Mouse (Mus musculus) hindlimb bud, embryonic 11.5 days (tissue): ENCODE measurements around the gene Rad51b.

Experiments
- DNase-seq: peaks from one replicate; pipeline ENCODE4 v3.0.0-alpha.2; 2012; ENCODE audit warnings: low read depth, low spot score; ENCODE audit errors: extremely low spot score

The Rad51b gene

DNA sequence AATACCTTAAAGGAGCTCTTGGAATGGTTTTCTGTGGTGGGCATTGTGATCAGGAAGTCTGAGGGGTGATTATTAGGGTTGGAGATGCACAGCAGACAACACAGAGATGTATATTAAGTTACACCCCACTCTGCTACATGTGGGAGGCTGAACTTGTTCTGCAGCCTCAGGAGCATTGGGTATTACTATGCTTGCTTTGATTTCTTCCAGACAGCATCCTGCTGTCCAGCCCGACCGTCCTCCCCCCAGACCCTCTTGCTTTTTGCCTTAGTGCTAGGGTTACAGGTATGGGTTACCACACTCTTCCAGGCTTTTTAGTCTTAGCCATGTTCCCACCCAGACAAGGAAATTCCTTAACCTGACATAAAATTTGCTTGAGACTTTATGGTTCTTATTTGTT, 30.8 kb downstream of the Rad51b start:
- no peak for DNase-seq

DNA sequence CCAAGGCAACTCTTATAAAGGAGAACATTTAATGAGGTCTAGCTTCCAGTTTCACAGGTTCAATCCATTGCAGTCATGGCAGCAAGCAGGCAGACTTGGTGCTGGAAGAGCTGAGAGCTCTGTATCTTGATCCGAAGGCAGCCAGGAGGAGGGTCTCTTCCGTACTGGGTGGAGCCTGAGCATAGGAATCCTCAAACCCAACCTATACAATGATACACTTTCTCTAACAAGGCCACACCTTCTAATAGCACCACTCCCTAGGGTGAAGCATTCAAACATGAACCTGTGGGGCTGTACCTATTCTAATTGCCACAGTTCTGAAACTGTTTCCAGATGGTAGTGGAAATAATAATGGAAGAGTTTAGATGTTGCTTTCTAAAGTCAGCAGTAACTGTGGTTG, 33.5 kb downstream of the Rad51b start:
- no peak for DNase-seq

DNA sequence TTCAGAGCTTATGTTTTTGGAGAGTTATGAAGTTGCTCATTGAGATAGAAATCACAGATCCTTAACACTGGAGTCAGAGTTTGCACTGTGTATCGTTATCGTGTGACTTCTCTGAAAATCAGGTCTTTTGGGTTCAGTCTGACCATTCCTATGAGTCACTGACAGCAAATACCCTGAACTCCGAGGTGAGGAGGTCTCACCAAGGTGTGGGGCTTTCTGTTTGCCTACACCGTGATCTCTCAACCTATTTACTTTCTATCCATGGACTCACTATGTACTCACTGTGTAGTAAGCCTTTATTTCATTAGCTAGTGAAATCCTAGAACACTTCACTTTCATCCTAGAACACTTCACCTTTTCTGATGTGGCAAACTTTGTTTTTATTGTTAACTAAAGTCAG, 34.6 kb downstream of the Rad51b start:
- DNase-seq = no peak

DNA sequence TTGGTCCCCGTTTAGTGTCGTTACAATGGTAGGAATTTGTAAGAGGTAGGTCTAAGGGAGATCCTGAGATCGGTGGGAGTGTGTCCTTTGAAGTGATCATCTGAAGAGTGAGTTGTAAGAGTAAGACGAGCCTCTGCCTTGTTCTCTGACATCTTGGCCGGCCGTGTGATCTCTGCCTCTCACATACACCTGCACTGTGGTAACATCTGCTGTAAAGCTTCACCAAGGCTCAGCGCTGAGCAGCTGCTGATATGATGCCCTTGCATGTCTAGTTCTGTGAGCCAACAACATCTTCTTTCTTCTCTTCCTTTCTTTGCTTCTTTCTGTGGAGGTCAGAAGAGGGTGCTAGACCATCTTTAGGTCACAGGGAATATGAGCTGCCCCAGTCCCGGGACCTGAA, 41.7 kb downstream of the Rad51b start:
- DNase-seq = no peak

GRCm38 (mm10) chr12:79340513-79340912, 43.4 kb downstream of the Rad51b start:
- DNase-seq = no peak

DNA sequence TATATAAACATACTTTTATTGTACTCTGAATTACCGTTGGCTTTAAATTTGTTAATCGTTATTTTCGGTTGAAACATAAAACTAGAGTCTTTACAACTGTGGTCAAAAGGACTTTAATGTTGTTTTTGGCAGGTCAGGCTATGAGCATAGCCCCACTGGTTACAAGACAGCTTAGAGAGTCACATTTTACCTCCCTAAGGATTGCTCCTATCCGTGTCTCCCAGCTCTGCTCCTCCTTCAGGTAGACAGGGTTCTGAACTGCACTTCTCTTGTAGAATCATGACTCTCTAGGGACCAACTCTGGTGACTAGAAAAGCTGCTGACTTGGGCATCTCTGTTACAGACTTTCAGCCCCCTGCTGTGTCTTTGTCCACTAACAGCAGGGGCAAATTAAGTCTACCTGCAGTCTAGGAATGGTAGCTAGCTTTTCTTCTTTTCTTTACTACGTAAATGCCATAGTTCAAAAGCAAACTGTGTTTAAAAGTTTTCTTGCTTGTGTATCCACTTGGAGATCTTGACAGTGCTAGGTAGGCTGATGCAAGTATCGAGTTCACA, 44.3 kb downstream of the Rad51b start:
- no peak for DNase-seq

DNA sequence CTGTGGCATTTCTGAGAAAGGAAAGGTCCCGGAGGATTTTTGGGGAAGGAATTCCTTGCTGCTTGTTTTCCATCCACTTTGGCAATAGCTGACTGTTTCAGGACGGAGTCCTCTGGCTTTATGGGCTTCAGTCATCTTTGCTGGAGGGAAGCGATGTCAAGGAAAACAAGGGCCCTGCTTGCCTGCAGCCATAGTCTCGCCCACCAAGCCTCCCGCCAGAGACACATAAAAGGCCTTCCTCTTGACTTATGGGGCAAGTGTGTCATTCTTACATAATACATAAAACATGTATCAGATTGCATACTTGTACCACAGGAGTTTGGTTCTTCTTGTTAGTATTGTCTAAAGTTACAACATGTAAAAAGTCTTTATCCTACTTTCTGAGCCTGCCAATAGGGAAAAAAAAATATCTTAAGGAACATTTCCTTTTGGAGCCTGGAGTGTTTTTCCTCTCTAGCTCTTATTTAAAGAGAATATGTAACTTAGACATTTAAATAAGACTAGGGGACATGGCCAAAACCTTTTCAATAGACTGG, 49.2 kb downstream of the Rad51b start:
- DNase-seq = no peak

DNA sequence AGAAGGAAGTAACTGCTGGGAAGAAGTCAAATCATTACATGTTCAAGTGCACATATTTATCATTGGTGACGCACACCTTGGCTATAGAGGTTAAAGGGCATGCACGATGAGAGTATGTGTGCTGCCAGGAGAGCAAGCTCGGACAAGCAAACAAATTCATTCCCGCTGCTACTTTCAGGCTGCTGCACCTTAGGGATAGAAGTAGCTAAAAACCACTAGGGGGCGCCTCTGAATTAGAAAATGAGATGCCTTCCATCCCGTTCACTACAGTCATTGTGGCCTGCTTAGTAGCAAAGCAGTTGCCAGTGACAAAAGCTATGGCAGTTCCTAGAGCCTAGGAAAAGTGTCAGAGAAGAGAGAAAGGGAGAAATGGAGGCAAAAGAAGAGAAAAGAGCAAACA, 50.6 kb downstream of the Rad51b start:
- DNase-seq = peak; percentile 67

DNA sequence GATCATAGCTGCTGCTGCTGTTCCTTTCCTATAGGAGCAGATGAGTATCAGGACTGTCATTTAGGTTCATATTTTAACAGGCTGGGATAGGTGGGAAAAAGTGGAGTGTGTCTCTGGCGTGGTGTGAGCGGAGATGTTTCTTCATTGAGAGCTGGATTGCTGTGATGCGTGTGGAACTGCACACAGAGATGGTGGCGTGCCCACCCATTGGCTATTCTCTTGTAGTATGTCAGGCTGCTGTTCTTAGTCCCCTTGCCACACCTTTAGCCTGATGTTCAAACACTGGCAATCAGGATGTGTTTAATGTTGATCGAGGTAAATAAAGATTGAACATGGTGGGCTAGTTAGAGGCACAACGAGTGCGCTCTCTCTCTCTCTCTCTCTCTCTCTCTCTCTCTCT, 54.4 kb downstream of the Rad51b start:
- DNase-seq = no peak

- DNase-seq = no peak
Observed at GRCm38 (mm10) chr12:79352086-79352741, 55.1 kb downstream of the Rad51b start.

DNA sequence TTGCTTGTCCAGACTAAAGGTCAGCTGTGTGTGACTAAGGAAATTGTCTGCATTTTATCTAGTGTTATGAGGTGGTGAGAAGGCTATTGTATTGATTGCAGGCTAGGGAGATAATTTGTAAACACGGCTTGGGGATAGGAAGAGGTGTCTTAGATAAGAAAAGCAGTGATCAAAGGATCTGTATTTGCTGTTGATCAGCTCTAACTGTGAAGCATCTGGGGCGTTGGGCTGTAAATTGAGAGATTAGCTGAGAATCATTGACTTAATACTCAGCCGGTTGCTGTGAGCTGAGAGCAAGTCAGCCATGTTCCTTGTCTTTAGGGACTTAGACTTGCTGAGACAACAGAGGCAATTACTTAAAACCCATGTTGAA, 55.6 kb downstream of the Rad51b start:
- DNase-seq = no peak

DNA sequence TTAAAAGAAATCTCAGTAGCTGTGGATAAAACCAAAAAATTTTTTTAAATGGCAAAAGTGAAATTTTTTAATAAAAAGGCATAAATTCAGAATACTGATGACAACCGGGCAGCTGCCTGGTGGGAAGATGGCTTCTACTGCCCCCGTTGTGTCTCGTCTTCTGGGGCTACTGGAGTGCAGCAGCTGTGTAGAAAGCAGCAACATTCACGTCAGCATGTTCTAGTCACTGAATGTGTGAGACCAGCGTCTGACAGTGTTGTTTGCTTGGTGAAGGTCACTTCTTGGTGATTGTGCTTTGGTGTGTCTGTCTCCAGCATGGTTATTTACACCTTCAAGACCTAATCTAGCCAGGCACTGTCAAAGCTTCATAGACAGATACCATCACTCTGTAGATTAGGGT, 56.3 kb downstream of the Rad51b start:
- DNase-seq = no peak

DNA sequence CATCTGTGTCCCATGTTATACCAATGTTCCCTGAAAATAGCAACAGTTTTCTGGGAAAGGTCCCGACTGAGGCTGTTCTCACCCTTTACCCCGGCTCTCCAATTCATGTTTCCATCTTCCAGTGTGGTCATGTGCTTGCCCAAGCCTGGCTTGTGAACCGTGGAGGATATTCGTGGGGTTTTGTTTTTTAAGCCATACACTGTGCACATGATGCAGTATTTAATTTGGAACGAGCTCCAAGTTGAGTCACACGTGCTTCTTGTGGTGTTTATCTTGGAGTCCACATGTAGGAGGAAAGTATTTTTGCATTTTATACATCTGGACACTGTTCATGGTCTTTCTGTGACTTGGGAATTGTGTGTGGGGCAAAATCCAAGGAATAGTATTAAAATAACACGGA, 57.5 kb downstream of the Rad51b start:
- DNase-seq = no peak

GRCm38 (mm10) chr12:79356138-79356537, 59.1 kb downstream of the Rad51b start:
- no peak for DNase-seq

DNA sequence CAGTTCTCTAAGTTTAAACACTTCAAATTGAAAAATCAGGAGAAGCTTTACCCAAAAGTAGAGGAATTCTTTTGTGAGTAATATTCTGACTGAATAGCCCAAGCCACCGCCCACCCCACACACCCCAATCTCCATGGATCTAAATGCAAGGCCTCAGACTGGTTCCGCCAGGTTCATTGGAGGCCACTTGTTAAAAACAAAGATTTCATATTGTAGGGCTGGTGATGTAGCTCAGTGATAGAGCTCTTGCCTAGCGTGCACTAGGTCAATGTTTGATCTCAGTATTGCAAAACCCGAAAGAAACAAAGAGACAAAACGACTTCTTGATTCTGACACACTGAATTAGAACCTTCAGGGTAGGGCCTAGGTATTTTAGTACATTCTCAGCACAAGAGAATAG, 60.5 kb downstream of the Rad51b start:
- DNase-seq = no peak

DNA sequence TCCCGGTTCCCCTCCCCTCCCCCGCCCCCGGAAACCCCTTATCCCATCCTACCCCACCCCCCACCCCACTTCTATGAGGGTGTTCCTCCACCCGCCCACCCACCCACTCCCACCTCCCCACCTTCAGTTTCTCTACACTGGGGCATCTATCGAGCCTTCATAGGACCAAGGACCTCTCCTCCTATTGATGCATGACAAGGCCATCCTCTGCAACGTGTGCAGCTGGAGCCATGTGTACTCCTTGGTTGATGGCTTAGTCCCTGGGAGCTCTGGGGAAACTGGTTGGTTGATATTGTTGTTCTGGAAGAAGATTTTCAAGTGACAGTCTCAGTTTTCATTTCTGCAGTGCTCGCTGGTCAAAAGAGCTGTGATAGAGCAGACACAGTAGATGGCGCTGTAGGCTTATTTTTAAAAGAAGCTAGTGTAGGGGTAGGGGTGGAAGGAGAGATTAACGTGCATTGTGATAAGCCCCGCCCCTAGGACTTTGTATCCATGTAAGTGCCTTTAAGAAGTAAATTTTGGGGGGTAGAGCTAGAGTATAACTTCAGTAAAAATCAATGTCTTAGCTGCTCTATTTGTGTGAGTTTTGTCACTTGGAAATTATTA, 61.6 kb downstream of the Rad51b start:
- DNase-seq = peak; percentile 91

DNA sequence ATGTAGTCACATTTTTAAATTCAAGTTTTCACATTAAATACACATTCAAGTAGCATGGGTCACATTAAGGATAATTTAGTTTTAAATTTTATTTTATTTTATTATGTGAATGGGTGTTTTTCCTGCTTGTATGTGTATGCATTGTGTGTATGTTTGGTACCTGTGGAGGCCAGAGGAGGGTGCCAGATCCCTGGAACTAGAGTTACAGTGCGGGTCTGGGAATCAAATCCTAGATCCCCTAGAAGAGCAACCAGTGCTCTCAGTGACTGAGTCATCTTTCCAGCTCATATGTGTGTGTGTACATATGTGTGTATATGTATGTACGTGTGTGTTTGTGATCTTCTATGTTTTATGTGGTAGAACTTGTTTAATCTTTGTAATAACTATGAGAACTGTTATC, 62.3 kb downstream of the Rad51b start:
- no peak for DNase-seq

DNA sequence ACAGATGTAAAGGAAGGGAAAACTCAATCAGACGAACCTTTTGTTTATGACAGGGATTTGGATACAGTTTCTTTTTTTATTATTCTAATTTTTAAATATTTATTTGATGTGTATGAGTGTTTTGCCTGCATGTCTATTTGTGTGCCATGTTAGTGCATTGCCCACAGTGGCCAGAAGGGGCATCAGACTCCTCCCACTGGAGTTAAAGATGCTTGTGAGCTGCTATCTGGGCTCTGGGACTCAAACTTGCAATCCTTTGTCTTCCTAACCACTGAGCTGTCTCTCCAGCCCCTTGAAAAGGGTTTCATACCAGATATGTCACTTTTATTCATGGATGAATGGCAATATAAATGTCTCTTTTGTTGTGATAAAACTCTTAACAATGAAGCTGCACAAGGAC, 65.1 kb downstream of the Rad51b start:
- no peak for DNase-seq

GRCm38 (mm10) chr12:79364284-79364683, 67.2 kb downstream of the Rad51b start:
- DNase-seq = no peak

- no peak for DNase-seq
Observed at GRCm38 (mm10) chr12:79368818-79369217, 71.7 kb downstream of the Rad51b start.

- no peak for DNase-seq
Observed at GRCm38 (mm10) chr12:79369512-79370165, 72.6 kb downstream of the Rad51b start.

DNA sequence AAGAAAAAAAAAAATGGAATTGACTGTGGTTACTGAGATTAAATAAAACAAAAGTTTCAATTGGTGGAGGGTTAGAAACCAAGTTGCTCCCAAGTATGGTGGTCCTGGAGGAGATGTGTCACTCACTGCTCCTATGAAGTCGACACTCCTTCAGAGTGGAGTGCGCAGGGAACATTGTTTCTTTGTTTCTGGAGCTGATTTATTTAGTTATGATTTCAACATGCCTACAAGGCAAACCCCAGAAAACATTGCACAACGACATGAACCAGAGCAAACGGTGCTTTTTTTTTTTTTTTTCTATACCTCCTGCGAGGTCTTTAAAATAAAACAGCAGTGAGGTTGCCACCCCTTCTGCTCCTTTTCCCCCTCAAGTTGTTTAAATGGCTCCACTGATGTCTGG, 75.6 kb downstream of the Rad51b start:
- DNase-seq = no peak
